Mouse (Mus musculus) CH12.LX (cell line): ENCODE results near the gene Aatf. TPM values are rescaled to one million over a fixed set of nuclear protein-coding genes. Genes with fewer than 3 reads are reported as not detected.
A peak's percentile ranks its signal among the peaks of the same experiment; 100 is the strongest.
"Not testable (repeated sequence)": the region's sequence is repeated elsewhere in the genome, so short reads cannot be mapped to it uniquely, and the experiment has no call there.

Experiments used
- DNase-seq: peaks from one replicate; pipeline ENCODE4 v3.0.0-alpha.2; 2013; ENCODE audit errors: extremely low read depth
- H3K27ac ChIP-seq: 2 replicates; pipeline ENCODE4 v1.5.1; 2012; ENCODE audit warnings: low read depth, mild to moderate bottlenecking, control low read depth, moderate library complexity; ENCODE audit not compliant: insufficient read depth
- H3K27me3 ChIP-seq: replicated peaks from 2 replicates; pipeline ENCODE3; 2012; ENCODE audit warnings: inconsistent platforms
- H3K36me3 ChIP-seq, 2 experiments: replicated peaks in 1 of 2; 2 replicates each; pipeline versions ENCODE3 to v1.6.1; 2012; ENCODE audit warnings: inconsistent platforms in 1 of 2, low read length in 1 of 2, mild to moderate bottlenecking in 1 of 2, mixed read lengths in 1 of 2, moderate library complexity in 1 of 2; ENCODE audit not compliant: control insufficient read depth in 1 of 2, insufficient read depth in 1 of 2
- H3K4me1 ChIP-seq, 2 experiments: 2 replicates each; pipeline ENCODE4 v1.6.1; 2012; ENCODE audit warnings: inconsistent platforms in 1 of 2, moderate library complexity in 1 of 2; ENCODE audit not compliant: insufficient read depth in 2 of 2, control insufficient read depth in 1 of 2
- H3K4me2 ChIP-seq: 2 replicates; pipeline ENCODE4 v1.6.1; 2012; ENCODE audit warnings: low read depth, mild to moderate bottlenecking, control low read depth; ENCODE audit not compliant: poor library complexity, insufficient read depth, severe bottlenecking
- H3K4me3 ChIP-seq, 3 experiments: fragments of 150-350 bp in 1 of 3; sonication (generic) in 1 of 3; replicated peaks in 1 of 3; 2 replicates each; pipeline versions ENCODE3 to v1.5.1; 2011 to 2012; ENCODE audit warnings: low read depth in 2 of 3, low read length in 2 of 3, mild to moderate bottlenecking in 2 of 3, moderate library complexity in 2 of 3, control low read depth in 1 of 3, improper control_type of control experiment in 1 of 3, inconsistent platforms in 1 of 3, mixed read lengths in 1 of 3; ENCODE audit not compliant: poor library complexity in 1 of 3
- H3K79me2 ChIP-seq: replicated peaks from 2 replicates; pipeline ENCODE4 v1.6.1; 2012; ENCODE audit warnings: mild to moderate bottlenecking, moderate library complexity; ENCODE audit not compliant: control insufficient read depth, poor library complexity, insufficient read depth, severe bottlenecking; ENCODE audit errors: extremely low read depth
- H3K9ac ChIP-seq: 2 replicates; pipeline ENCODE4 v1.6.1; 2012; ENCODE audit warnings: low read depth, mild to moderate bottlenecking, control low read depth, moderate library complexity; ENCODE audit not compliant: insufficient read depth
- H3K9me3 ChIP-seq: replicated peaks from 2 replicates; pipeline ENCODE3; 2012; ENCODE audit warnings: low read length, inconsistent platforms, mixed read lengths
- BHLHE40 ChIP-seq: IDR thresholded peaks from 2 replicates; pipeline ENCODE4 v1.6.1; 2011; ENCODE audit warnings: mild to moderate bottlenecking, low read depth, low read length, improper control_type of control experiment
- CHD1 ChIP-seq: IDR thresholded peaks from 2 replicates; pipeline ENCODE4 v1.6.1; 2012; ENCODE audit warnings: low read depth, low read length, improper control_type of control experiment, inconsistent platforms
- CHD2 ChIP-seq: IDR thresholded peaks from 2 replicates; pipeline ENCODE4 v1.6.1; 2011; ENCODE audit warnings: low read length, improper control_type of control experiment
- CTCF ChIP-seq, 2 experiments: IDR thresholded peaks in 1 of 2; conservative IDR thresholded peaks in 1 of 2; 2 replicates each; pipeline ENCODE4 v1.5.1; 2011 to 2012; ENCODE audit warnings: low read depth in 2 of 2, low read length in 2 of 2, improper control_type of control experiment in 1 of 2, inconsistent platforms in 1 of 2, mild to moderate bottlenecking in 1 of 2, moderate library complexity in 1 of 2
- ETS1 ChIP-seq: conservative IDR thresholded peaks from 2 replicates; pipeline ENCODE4 v1.6.1; 2012; ENCODE audit warnings: low read depth, mild to moderate bottlenecking, inconsistent platforms, low read length, improper control_type of control experiment, moderate library complexity
- GABPA ChIP-seq: IDR thresholded peaks from 2 replicates; pipeline ENCODE4 v1.6.1; 2012; ENCODE audit warnings: low read depth, low read length, improper control_type of control experiment, inconsistent platforms; ENCODE audit not compliant: insufficient replicate concordance
- HCFC1 ChIP-seq: IDR thresholded peaks from 2 replicates; pipeline ENCODE4 v1.6.1; 2012; ENCODE audit warnings: low read depth, mild to moderate bottlenecking, inconsistent platforms, low read length, improper control_type of control experiment
- MAX ChIP-seq: IDR thresholded peaks from 2 replicates; pipeline ENCODE4 v1.6.1; 2011; ENCODE audit warnings: low read length, improper control_type of control experiment
- MEF2A ChIP-seq: IDR thresholded peaks from 2 replicates; pipeline ENCODE4 v1.6.1; 2014; ENCODE audit warnings: low read depth, mild to moderate bottlenecking, inconsistent platforms, low read length, improper control_type of control experiment, borderline replicate concordance
- MYC ChIP-seq: IDR thresholded peaks from 2 replicates; pipeline ENCODE4 v1.6.1; 2011; ENCODE audit warnings: low read depth, mild to moderate bottlenecking, improper control_type of control experiment, low read length
- NELFE ChIP-seq: IDR thresholded peaks from 2 replicates; pipeline ENCODE4 v1.6.1; 2011; ENCODE audit warnings: low read depth, low read length, improper control_type of control experiment
- POLR2AphosphoS2 ChIP-seq: IDR thresholded peaks from 2 replicates; pipeline ENCODE4 v1.6.1; 2011; ENCODE audit warnings: low read depth, low read length, improper control_type of control experiment
- RCOR1 ChIP-seq: conservative IDR thresholded peaks from 2 replicates; pipeline ENCODE4 v1.6.1; 2012; ENCODE audit warnings: low read depth, mild to moderate bottlenecking, inconsistent platforms, low read length, improper control_type of control experiment
- SMC3 ChIP-seq: IDR thresholded peaks from 2 replicates; pipeline ENCODE4 v1.6.1; 2011; ENCODE audit warnings: low read depth, low read length, improper control_type of control experiment
- TBP ChIP-seq: conservative IDR thresholded peaks from 2 replicates; pipeline ENCODE4 v1.6.1; 2011; ENCODE audit warnings: low read depth, low read length, improper control_type of control experiment
- TCF12 ChIP-seq: IDR thresholded peaks from 2 replicates; pipeline ENCODE4 v1.6.1; 2014; ENCODE audit warnings: low read depth, mild to moderate bottlenecking, inconsistent platforms, low read length, improper control_type of control experiment
- UBTF ChIP-seq: IDR thresholded peaks from 2 replicates; pipeline ENCODE4 v1.6.1; 2012; ENCODE audit warnings: low read depth, mild to moderate bottlenecking, inconsistent platforms, low read length, improper control_type of control experiment, moderate library complexity
- USF1 ChIP-seq: IDR thresholded peaks from 2 replicates; pipeline ENCODE4 v1.6.1; 2014; ENCODE audit warnings: low read depth, mild to moderate bottlenecking, inconsistent platforms, low read length, improper control_type of control experiment
- ZMIZ1 ChIP-seq: IDR thresholded peaks from 2 replicates; pipeline ENCODE4 v1.6.1; 2012; ENCODE audit warnings: low read depth, mild to moderate bottlenecking, inconsistent platforms, low read length, improper control_type of control experiment
- dilution Hi-C: fragments of 300-500 bp; cut with MboI; formaldehyde crosslinking; loops from 2 replicates; pipeline ENCODE4 v1.14.3; 2020; ENCODE audit warnings: low sequenced_read_pairs; ENCODE audit not compliant: extremely low pct_unique_long_range_greater_than_20kb, extremely low pct_ligation_motif_present
- in situ Hi-C: fragments of 300-500 bp; cut with MboI; formaldehyde crosslinking; loops from 3 replicates; pipeline ENCODE4 v1.14.3; 2019; ENCODE audit warnings: low sequenced_read_pairs, low pct_ligation_motif_present, low pct_unique_long_range_greater_than_20kb, mixed read lengths
- polyA plus RNA-seq: library from polyadenylated mRNA; unstranded; fragments of >175 nt; gene quantifications from 2 replicates; pipeline ENCODE4 v1.2.1, GENCODE M21; 2012; ENCODE audit warnings: low read depth; ENCODE audit not compliant: insufficient read length
- total RNA-seq, 2 experiments: library from RNA; depleted of rRNA; stranded (reverse); fragments of 300-350 nt in 1 of 2; fragments of >200 nt in 1 of 2; gene quantifications; 2 replicates each; pipeline ENCODE4 v1.2.3; 2012 to 2014

The Aatf gene
- total and polyA plus RNA-seq, 3 experiments: 69.8 to 112 (median 71.7) TPM

- dilution Hi-C loops, H3K4me3 ChIP-seq, H3K4me1 ChIP-seq, in situ Hi-C loops, H3K9me3 ChIP-seq, H3K4me2 ChIP-seq, H3K27me3 ChIP-seq, H3K9ac ChIP-seq, DNase-seq, H3K79me2 ChIP-seq, H3K27ac ChIP-seq: not testable (repeated sequence)
- TF ChIP-seq SMC3 (peak; percentile 19; the same call in 1 of the 2 replicates), CTCF (conservative IDR thresholded peaks at IDR 0.05 in 1 of 2, IDR thresholded peaks at IDR 0.05 in 1 of 2; ENCODE audit: low read depth in 2 of 2, low read length in 2 of 2) (peak in 1 of 2 experiments; percentile 42; a peak in 2 of 4 replicates)
- peaks cover 67 to 90% of the 10 kb centered on the region in 2 experiments for H3K36me3 ChIP-seq
Observed at GRCm38 (mm10) chr11:84392066-84392465, 121.3 kb downstream of the Aatf start.

- no peak for DNase-seq
- dilution Hi-C loops: no loop called here
- peaks cover 61 to 89% of the 10 kb centered on the region in 2 experiments for H3K36me3 ChIP-seq
- no peak overlapping the region for H3K27ac ChIP-seq
- H3K9me3 ChIP-seq: no peaks in the 10 kb centered on the region
- H3K4me2 ChIP-seq: no peak overlapping the region
- H3K9ac ChIP-seq: no peak overlapping the region
- H3K4me3 ChIP-seq: no peak overlapping the region
- no peaks in the 10 kb centered on the region for H3K27me3 ChIP-seq
- TF ChIP-seq GABPA (no peak), POLR2AphosphoS2 (no peak)
- no peaks in the 10 kb centered on the region for H3K4me1 ChIP-seq
- no peaks in the 10 kb centered on the region for H3K79me2 ChIP-seq
- in situ Hi-C loops: no loop called here
Observed at GRCm38 (mm10) chr11:84391126-84391525, 122.2 kb downstream of the Aatf start.

GRCm38 (mm10) chr11:84389332-84389731, 124.0 kb downstream of the Aatf start:
- in situ Hi-C loops: no loop called here
- H3K4me1 ChIP-seq: no peaks in the 10 kb centered on the region
- no peak for TF ChIP-seq TCF12
- no peak for TF ChIP-seq MEF2A
- no peak for TF ChIP-seq MAX
- no peak for TF ChIP-seq BHLHE40
- TF ChIP-seq ZMIZ1: no peak
- TF ChIP-seq ETS1: no peak
- no peak for TF ChIP-seq CHD1
- no peak for TF ChIP-seq HCFC1
- no peak for TF ChIP-seq TBP
- TF ChIP-seq USF1: no peak
- TF ChIP-seq RCOR1: no peak
- no peak for TF ChIP-seq NELFE
- TF ChIP-seq UBTF: no peak
- no peak for TF ChIP-seq CHD2
- TF ChIP-seq GABPA: no peak
- TF ChIP-seq MYC: no peak
- TF ChIP-seq POLR2AphosphoS2: no peak
- H3K4me3 ChIP-seq: no peak overlapping the region
- H3K36me3 ChIP-seq: peaks cover 60 to 90% of the 10 kb centered on the region in 2 experiments
- dilution Hi-C loops: no loop called here
- H3K4me2 ChIP-seq: no peak overlapping the region
- no peaks in the 10 kb centered on the region for H3K27me3 ChIP-seq
- H3K79me2 ChIP-seq: no peaks in the 10 kb centered on the region
- H3K9me3 ChIP-seq: no peaks in the 10 kb centered on the region
- no peak overlapping the region for H3K27ac ChIP-seq
- no peak for DNase-seq
- no peak overlapping the region for H3K9ac ChIP-seq
